Mouse (Mus musculus) gastrocnemius, adult 8-10 months (tissue): ENCODE results near the gene Cpsf4l. TPM values are rescaled to one million over a fixed set of nuclear protein-coding genes. Genes with fewer than 3 reads are reported as not detected.

Experiments
- DNase-seq, 2 experiments: peaks; one replicate each; pipeline ENCODE4 v3.0.0; 2022; ENCODE audit warnings: low spot score in 2 of 2
- total RNA-seq, 4 experiments: library from RNA; stranded (reverse); gene quantifications; 2 replicates each; pipeline ENCODE4 v1.2.4; 2022

Gene Cpsf4l
- total RNA-seq, 4 experiments from 2014 or later: not detected

GRCm38 (mm10) chr11:113703758-113704157, 6.1 kb downstream of the Cpsf4l start:
- DNase-seq: peak; percentile 42 to 46

GRCm38 (mm10) chr11:113699643-113700042, 10.2 kb downstream of the Cpsf4l start:
- no peak for DNase-seq

- DNase-seq: no peak
These were observed 11.7 kb downstream of the Cpsf4l start for GRCm38 (mm10) chr11:113698013-113698545.

- DNase-seq: no peak
These were observed 12.2 kb downstream of the Cpsf4l start for GRCm38 (mm10) chr11:113697571-113697970.

DNA sequence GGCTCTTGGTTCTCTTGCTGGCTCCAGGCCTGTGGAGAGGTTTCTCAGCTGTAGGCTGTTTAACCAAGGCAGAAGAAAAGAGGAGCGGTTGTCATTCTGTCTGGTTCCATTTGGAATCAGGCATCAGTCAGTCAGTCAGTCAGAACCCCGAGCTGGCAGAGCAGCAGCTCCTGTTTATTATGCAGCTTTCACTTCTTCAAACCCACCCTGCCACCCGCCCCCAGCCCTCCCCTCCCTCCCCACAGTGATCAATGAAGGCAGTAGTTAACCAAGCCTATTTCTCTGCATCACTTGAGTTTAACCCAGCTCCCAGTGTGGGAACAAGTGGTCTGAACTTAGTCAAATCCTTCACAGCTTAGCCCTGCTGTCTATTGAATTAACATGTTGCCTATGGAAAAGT, 18.0 kb downstream of the Cpsf4l start:
- no peak for DNase-seq

DNA sequence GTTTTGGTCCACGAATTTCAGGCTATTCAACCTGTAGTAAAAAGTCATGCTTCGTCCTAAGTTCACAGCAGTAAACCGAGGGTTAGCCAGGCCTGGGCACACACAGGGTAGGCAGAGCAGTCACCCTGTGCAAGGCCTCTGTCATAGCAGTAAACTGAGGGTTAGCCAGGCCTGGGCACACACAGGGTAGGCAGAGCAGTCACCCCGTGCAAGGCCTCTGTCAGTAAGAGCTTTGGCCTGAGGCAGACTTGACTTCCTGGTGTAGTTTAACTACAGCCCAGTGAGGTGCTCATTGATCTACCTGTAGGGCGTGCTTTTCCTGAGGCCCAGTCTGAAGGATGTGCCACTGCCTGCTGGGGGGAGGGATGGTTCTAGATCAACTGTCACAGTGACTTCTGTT, 18.5 kb downstream of the Cpsf4l start:
- no peak for DNase-seq

DNA sequence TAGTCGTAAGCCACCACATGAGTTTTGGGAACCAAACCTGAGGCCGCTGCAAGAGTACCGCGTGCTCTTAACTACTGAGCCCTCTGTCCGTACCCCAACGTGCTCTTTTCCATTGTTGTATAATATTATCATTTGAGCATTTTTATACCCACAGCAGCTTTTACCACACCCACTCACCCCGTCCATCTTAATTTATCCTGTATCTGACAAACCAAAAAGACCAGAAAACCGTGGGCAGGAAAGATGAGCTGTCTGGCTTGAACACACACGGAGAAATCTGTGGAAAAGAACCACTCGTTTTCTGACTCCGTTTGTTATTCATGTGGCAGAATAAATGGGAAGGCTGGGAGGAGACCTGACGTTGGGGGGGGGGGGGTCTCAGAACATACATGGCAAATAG, 19.3 kb downstream of the Cpsf4l start:
- DNase-seq: no peak

DNA sequence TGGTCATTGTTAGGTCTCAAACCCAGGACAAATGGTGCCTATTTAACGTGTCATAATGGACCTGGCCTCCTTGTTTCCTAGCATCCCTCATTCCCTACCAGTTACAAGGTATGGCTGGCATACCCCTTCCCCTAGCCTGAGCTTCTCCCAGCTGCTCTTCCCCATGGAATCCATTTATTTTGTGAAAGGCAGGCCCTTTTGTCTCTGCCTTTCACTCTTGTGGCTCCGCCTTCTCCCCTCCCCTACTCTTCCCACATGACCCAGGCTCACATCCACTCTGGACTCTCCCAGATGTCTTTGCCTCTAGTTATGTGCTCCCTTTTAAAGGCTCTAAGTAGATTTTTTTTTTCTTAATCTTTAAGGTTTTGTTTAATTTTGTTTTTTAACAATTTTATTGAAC, 22.8 kb downstream of the Cpsf4l start:
- DNase-seq: no peak

DNA sequence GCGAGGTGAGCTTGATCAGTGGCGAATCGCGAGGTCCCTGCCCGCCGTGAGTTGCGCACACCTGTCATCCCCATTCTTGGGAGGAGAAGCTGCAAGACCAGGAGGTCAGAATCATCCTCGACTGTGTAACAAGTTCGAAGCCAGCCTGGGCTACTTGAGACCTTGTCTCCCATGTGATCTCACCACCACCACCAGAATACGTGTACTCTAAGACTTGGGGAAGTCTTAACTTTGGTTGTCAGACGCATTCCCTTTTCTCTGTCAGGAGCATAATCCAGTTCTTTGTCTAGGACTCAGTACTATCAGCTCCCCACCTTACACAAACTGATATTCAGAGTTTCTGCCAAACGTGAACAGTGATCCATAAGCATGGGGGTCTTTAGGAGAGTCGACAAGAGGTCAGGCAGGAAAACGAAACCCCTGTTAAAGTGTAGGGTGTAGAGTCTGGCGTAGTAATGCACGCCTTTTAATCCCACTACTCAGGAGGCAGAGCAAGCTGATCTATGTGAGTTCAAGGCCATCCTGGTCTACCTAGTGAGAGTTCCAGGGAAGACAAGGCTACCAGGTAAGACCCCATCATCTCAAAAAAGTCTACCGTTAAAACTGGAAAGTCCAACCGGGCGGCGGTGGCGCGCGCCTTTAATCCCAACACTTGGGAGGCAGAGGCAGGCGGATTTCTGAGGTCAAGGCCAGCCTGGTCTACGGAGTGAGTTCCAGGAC, 24.9 kb downstream of the Cpsf4l start:
- DNase-seq: no peak

- DNase-seq: peak; percentile 91 to 94
These were observed 25.7 kb downstream of the Cpsf4l start, which contains the start of the genes Fam104a and D11Wsu47e for GRCm38 (mm10) chr11:113683957-113684706. Gene Fam104a, minus strand, starts transcription at chr11:113684155. Gene D11Wsu47e, plus strand, starts transcription at chr11:113684412.

DNA sequence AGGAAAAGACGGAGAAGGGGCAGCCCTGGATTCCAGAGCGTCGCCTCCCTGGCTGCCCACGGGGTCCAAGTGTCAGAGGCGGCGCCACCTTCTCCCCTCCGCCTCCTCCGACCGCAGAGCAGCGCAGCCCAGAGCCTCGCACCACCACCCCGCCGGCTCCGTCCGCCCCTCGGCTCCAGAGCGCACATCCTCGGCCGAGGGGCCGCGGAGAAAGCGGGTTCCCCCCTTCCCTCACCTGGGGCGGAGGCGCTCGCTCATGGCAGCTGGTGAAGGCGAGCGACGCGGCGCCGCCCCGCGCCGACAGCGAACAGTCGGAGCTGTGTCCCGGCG, 26.2 kb downstream of the Cpsf4l start:
- DNase-seq: no peak

GRCm38 (mm10) chr11:113682897-113683626, 26.8 kb downstream of the Cpsf4l start:
- DNase-seq: peak in 1 of 2 experiments; percentile 15

- DNase-seq: no peak
These were observed 27.8 kb downstream of the Cpsf4l start for GRCm38 (mm10) chr11:113681979-113682378.

DNA sequence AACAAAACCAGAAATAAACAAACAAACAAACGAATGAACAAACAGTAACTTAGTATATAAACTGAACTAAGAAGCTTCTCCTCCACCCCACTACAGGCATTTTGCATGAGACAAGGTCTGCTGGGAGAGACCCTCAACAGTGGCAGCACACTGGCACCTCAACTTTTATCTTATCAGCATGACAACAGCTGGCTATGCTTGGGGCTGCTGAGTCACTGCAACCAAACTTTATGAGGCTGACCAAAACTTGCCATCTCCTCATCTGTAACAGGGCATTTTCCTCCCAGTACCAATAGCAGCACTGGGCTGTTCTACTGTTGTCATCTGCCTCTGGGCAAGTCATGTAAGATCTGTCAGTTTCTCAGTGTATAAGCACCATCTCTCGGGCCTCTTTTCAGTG, 28.9 kb downstream of the Cpsf4l start:
- DNase-seq: no peak

DNA sequence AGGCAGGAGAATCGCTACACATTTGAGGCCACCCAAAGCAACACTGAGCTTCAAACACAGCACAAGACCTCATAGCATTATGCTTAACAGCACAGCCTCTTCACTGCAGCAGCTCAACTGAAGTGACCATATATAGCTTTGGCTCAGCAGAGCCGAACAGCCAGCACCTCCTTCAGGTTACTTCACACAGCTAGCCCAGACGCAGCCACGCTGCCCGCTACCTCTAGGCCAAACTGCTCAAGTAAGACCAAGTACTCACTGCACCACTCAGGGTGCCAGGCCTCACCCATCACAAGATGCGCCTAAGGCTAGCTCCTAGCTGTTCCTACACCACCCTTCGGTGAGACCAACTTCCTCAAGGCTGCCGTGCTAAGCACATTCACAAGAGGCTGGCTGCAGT, 31.4 kb downstream of the Cpsf4l start:
- DNase-seq: no peak

GRCm38 (mm10) chr11:113677378-113677777, 32.4 kb downstream of the Cpsf4l start:
- no peak for DNase-seq

GRCm38 (mm10) chr11:113676847-113677246, 33.0 kb downstream of the Cpsf4l start:
- no peak for DNase-seq

GRCm38 (mm10) chr11:113674595-113674994, 35.2 kb downstream of the Cpsf4l start:
- DNase-seq: no peak

GRCm38 (mm10) chr11:113673614-113674013, 36.2 kb downstream of the Cpsf4l start:
- DNase-seq: no peak

- DNase-seq: no peak
These were observed 40.1 kb downstream of the Cpsf4l start for GRCm38 (mm10) chr11:113669711-113670110.

DNA sequence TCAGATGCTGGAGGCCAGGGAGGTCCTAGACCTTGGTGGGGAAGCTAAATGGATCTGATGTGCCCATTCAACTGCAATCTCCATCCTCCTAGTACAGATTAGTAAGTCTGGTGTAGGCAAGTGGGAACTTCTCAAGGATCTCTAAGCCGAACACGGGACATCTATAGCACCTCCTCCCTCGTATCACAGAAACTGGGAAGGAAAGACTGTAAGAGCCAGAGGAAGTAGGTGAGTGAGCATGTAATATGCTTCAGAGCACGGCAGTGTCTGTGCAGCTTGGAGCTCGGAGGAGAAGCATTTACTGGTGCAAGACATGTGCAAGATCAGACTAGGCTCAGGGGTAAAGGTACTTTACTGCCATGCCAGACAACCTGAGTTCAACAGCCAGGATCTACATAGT, 41.0 kb downstream of the Cpsf4l start:
- no peak for DNase-seq

DNA sequence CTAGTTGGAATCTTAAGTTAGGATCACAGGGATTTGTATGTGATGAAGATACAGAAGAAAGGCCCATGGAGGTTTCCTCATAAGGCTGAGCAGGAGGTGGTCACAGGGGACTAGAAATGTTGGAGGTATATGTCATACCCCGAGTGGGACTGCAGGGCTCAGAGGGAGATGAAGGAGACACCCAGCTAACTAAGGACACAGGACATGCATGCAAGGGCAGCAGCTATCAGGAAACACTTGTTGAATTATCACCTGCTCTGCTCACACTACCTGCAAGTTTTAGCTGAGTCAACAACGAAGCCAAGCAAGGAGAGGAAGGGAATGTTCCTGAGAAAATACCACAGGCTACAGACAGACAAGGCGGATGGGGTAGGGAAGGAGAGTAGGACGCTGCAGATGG, 42.1 kb downstream of the Cpsf4l start:
- no peak for DNase-seq
